Mouse (Mus musculus) ES-Bruce4 (cell line): ENCODE results near the gene Gm7138. TPM values are rescaled to one million over a fixed set of nuclear protein-coding genes. Genes with fewer than 3 reads are reported as not detected.
"Not testable (repeated sequence)": the region's sequence is repeated elsewhere in the genome, so short reads cannot be mapped to it uniquely, and the experiment has no call there.

Experiments used
- H3K27ac ChIP-seq: 2 replicates; pipeline ENCODE4 v1.5.1; 2012; ENCODE audit warnings: low read length, inconsistent platforms; ENCODE audit not compliant: insufficient read depth
- H3K27me3 ChIP-seq: 2 replicates; pipeline ENCODE4 v1.6.1; 2012; ENCODE audit warnings: mild to moderate bottlenecking, low read length, inconsistent platforms; ENCODE audit not compliant: control insufficient read depth, poor library complexity, insufficient read depth, severe bottlenecking
- H3K36me3 ChIP-seq: 2 replicates; pipeline ENCODE4 v1.6.1; 2012; ENCODE audit warnings: inconsistent platforms, mild to moderate bottlenecking, low read length, moderate library complexity; ENCODE audit not compliant: control insufficient read depth, poor library complexity, insufficient read depth, severe bottlenecking
- H3K4me1 ChIP-seq: one replicate; pipeline ENCODE4 v1.8.1; 2011; ENCODE audit warnings: low read length; ENCODE audit not compliant: control insufficient read depth, insufficient read depth
- H3K4me3 ChIP-seq: 2 replicates; pipeline ENCODE4 v1.5.1; 2011; ENCODE audit warnings: low read depth, mild to moderate bottlenecking, low read length
- H3K9ac ChIP-seq: 2 replicates; pipeline ENCODE4 v1.6.1; 2012; ENCODE audit warnings: low read depth, mild to moderate bottlenecking, inconsistent platforms; ENCODE audit not compliant: poor library complexity, severe bottlenecking
- H3K9me3 ChIP-seq: replicated peaks from 2 replicates; pipeline ENCODE4 v1.6.1; 2012; ENCODE audit warnings: mild to moderate bottlenecking, low read length, inconsistent platforms; ENCODE audit not compliant: control insufficient read depth, poor library complexity, insufficient read depth, severe bottlenecking
- CTCF ChIP-seq: IDR thresholded peaks from one replicate; pipeline ENCODE4 v1.8.1; 2011; ENCODE audit warnings: low read depth, low read length
- EP300 ChIP-seq: IDR thresholded peaks from 2 replicates; pipeline ENCODE4 v1.6.1; 2011; ENCODE audit warnings: low read depth, low read length; ENCODE audit not compliant: insufficient read depth
- POLR2A ChIP-seq: IDR thresholded peaks from one replicate; pipeline ENCODE4 v1.8.1; 2011; ENCODE audit warnings: low read length; ENCODE audit not compliant: insufficient read depth
- polyA plus RNA-seq: library from polyadenylated mRNA; stranded (reverse); fragments of >200 nt; gene quantifications from 2 replicates; pipeline ENCODE4 v1.2.4, GENCODE M21; 2011; ENCODE audit warnings: low read depth; ENCODE audit not compliant: missing spikeins, insufficient read depth, insufficient read length

Gm7138 gene
- polyA plus RNA-seq, 1 experiment = not detected

- not testable (repeated sequence) for H3K9me3 ChIP-seq
Measured at GRCm38 (mm10) chr10:77782442-77782841, 5.7 kb upstream of the Gm7138 start, which contains the start of gene Gm3250. Gene Gm3250, minus strand, starts transcription at chr10:77782542.

GRCm38 (mm10) chr10:77772142-77772541 lies 4.6 kb downstream of the Gm7138 start:
- H3K4me3 ChIP-seq, H3K4me1 ChIP-seq, H3K27me3 ChIP-seq, H3K27ac ChIP-seq, H3K36me3 ChIP-seq, H3K9me3 ChIP-seq, H3K9ac ChIP-seq: not testable (repeated sequence)

More at GRCm38 (mm10) chr10:77782442-77782841, 5.7 kb upstream of the Gm7138 start, which contains the start of gene Gm3250:
- not testable (repeated sequence) for H3K27ac ChIP-seq, H3K4me1 ChIP-seq, H3K9ac ChIP-seq, H3K27me3 ChIP-seq, H3K4me3 ChIP-seq, H3K36me3 ChIP-seq

GRCm38 (mm10) chr10:77771225-77771624 lies 5.5 kb downstream of the Gm7138 start, which contains the start of gene Gm3238:
Gene Gm3238, minus strand, starts transcription at chr10:77771325.
- H3K9ac ChIP-seq, H3K27me3 ChIP-seq, H3K4me3 ChIP-seq, H3K27ac ChIP-seq, H3K36me3 ChIP-seq, H3K9me3 ChIP-seq, H3K4me1 ChIP-seq: not testable (repeated sequence)

GRCm38 (mm10) chr10:77769727-77770126 lies 7.0 kb downstream of the Gm7138 start:
- H3K4me1 ChIP-seq = no peaks in the 10 kb centered on the region
- no peaks in the 10 kb centered on the region for H3K9me3 ChIP-seq
- no peaks in the 10 kb centered on the region for H3K27me3 ChIP-seq
- no peak overlapping the region for H3K27ac ChIP-seq
- no peaks in the 10 kb centered on the region for H3K36me3 ChIP-seq
- no peak overlapping the region for H3K4me3 ChIP-seq
- TF ChIP-seq CTCF = no peak
- no peak for TF ChIP-seq EP300
- no peak for TF ChIP-seq POLR2A
- no peak overlapping the region for H3K9ac ChIP-seq

- H3K4me1 ChIP-seq, H3K27me3 ChIP-seq, H3K9ac ChIP-seq, H3K4me3 ChIP-seq, H3K27ac ChIP-seq, H3K36me3 ChIP-seq, H3K9me3 ChIP-seq: not testable (repeated sequence)
Measured at GRCm38 (mm10) chr10:77759582-77759981, 17.2 kb downstream of the Gm7138 start, which contains the start of gene Gm3233. Gene Gm3233, minus strand, starts transcription at chr10:77759682.

GRCm38 (mm10) chr10:77753448-77753847 lies 23.3 kb downstream of the Gm7138 start:
- H3K9ac ChIP-seq = no peak overlapping the region
- H3K4me3 ChIP-seq = no peak overlapping the region
- H3K36me3 ChIP-seq = no peaks in the 10 kb centered on the region
- no peak for TF ChIP-seq POLR2A
- TF ChIP-seq CTCF = no peak
- H3K4me1 ChIP-seq = no peaks in the 10 kb centered on the region
- H3K27me3 ChIP-seq = no peaks in the 10 kb centered on the region
- no peaks in the 10 kb centered on the region for H3K9me3 ChIP-seq
- H3K27ac ChIP-seq = no peak overlapping the region

GRCm38 (mm10) chr10:77752312-77752711 lies 24.4 kb downstream of the Gm7138 start:
- not testable (repeated sequence) for H3K9me3 ChIP-seq, H3K27me3 ChIP-seq, H3K9ac ChIP-seq, H3K27ac ChIP-seq, H3K4me1 ChIP-seq, H3K4me3 ChIP-seq, H3K36me3 ChIP-seq
- TF ChIP-seq CTCF = peak; percentile 39

GRCm38 (mm10) chr10:77751254-77751653 lies 25.5 kb downstream of the Gm7138 start, which contains the start of gene Gm9736:
Gene Gm9736, minus strand, starts transcription at chr10:77751354.
- not testable (repeated sequence) for H3K9me3 ChIP-seq, H3K9ac ChIP-seq, H3K4me3 ChIP-seq, H3K36me3 ChIP-seq, H3K4me1 ChIP-seq, H3K27me3 ChIP-seq, H3K27ac ChIP-seq

- H3K36me3 ChIP-seq, H3K9ac ChIP-seq, H3K27ac ChIP-seq, H3K4me1 ChIP-seq, H3K27me3 ChIP-seq, H3K4me3 ChIP-seq, H3K9me3 ChIP-seq: not testable (repeated sequence)
Measured at GRCm38 (mm10) chr10:77750686-77751085, 26.1 kb downstream of the Gm7138 start.
